Mouse (Mus musculus) frontal cortex, postnatal 14 days (tissue): ENCODE results near the gene Lamb3.

Source experiments
- DNase-seq, 2 experiments: peaks; one replicate each; pipeline ENCODE4 v3.0.0; 2022; ENCODE audit warnings: low spot score in 2 of 2

Gene Lamb3

DNA sequence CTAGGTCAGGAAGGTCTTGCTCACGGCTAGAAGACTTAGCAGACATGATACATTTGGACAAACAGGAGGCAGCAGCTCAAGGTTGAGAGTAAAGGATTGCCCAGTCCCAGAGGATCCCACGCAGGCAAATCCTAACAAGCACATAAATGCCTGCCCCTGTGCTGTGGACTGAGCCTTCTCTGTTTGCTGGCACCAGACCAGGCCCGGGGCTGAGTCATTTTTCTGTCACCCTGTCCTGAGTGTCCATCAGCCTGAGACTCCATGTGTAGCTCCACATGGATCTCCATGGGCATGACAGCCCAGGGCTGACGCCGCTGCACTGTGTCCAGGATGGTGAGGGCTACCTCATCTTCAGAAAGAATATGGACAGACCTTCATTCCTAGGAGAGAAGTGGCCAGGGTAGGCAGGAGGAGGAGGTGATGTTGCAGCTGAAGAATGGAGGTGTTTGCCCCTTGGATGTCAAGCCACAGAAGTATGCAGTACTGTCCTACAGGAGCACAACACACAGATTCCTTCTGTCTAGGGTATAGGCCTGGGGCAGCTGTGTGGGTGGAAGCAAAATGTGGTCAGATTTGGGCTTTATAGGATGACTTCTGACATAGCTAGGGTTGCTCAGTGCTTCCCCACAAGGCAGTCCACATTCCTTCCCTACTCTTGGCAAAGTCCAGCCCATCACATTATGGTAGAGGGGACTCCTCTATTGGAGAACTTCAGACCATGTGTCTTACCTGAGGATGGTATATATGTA lies 134.9 kb downstream of the Lamb3 start:
- no peak for DNase-seq

GRCm38 (mm10) chr1:193343853-193344252 lies 136.4 kb downstream of the Lamb3 start:
- no peak for DNase-seq

GRCm38 (mm10) chr1:193344976-193345375 lies 137.5 kb downstream of the Lamb3 start:
- no peak for DNase-seq

DNA sequence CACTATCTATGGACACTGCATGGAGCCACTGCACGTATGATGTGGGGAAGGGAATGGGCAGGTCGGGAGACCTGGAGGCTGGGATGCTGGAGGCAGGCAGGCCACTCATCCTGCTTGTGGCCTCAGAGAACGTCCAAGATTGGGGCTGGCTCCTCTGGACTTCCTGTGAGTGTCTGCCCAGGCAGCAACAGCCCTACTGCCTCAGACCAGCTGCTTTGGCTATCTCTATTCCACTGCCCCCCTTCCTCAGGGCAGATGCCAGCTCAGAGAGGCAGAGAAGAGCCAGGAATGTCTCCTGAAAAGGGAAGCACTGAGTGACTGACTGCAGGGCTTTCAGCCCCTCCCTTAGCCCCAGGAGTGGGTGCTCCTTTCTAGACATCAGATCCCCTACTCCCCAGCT lies 139.4 kb downstream of the Lamb3 start:
- DNase-seq = no peak

- no peak for DNase-seq
Observed at GRCm38 (mm10) chr1:193348261-193348962, 140.9 kb downstream of the Lamb3 start.

DNA sequence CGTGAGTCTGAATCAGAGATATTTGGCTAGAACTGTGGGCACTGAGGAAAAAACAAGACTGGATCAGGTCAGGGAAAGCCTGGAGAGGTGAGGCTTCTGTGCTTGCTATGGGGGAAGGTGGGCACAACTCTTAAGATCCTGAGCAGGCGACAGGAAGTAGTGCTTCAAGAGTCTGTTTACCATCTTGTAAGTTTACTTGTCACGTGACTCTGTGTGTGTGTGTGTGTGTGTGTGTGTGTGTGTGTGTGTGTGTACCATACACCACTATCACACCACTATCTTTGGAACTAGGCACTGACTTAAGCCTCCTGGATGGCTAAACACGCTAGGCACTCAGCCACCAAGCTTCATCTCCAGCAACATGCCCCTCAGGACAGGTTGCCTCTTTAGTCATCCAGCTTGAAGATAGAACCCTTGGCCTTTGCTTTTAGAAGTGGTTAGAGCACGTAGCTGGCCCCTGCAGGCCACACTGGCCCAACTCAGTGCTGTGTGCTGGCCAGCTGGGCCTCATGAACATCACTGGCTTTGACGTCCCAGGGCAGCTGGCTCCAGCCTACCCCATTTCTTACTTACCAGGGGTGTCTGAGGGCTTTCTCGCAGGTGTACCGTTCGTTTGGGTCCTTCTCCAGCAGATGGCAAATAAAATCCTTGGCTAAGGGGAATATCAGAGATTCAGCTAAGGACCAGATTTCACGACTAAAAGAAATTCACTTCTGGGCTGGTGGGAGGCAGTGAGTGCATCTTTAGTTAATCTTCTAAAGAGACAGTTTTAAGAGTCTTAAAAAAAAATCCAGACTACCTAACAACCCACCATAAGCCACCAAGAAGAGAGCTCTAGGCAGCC lies 142.4 kb downstream of the Lamb3 start:
- DNase-seq = no peak

GRCm38 (mm10) chr1:193350546-193350801 lies 143.0 kb downstream of the Lamb3 start:
- DNase-seq = peak in 1 of 2 experiments; percentile 54

DNA sequence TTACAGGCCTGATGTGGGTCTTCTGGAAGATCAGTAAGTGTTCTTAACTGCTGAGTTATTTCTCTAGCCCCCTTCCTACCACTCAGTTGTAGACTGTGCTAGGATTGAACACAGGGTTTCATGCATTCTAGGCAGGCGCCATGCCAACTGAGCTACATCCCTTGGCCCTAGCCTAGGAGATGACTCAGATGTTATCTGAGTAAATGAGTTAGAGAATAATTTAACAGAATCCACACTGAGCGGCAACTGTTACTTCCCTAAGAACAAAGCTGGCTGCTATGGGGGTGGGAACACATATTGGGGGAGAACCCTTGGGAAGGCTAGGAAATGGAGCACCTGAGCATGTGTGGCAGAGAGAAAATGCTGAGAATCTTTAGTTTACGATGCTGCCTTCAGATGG lies 144.1 kb downstream of the Lamb3 start:
- no peak for DNase-seq

- no peak for DNase-seq
Observed at GRCm38 (mm10) chr1:193359199-193359598, 151.7 kb downstream of the Lamb3 start.

DNA sequence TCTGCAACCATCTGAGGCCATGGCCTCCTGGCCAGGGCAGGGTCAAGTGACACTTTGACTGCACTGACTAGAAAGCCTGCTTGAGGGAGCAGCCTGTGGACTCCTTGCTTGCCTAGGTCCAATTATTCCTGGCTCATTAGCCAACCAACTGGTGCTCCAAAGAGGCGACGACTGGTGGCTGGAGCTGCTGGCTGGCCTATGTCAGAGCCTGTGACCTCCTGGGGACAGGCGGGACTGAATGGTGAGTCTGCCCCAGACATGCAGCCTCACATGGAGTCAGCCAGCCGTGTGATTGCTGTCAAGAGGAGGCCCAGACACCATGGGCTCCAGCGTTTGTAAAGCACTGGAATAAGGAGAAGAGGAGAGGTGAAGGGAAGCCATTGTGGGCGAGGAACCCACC lies 153.7 kb downstream of the Lamb3 start:
- DNase-seq = no peak

- no peak for DNase-seq
Observed at GRCm38 (mm10) chr1:193362078-193362477, 154.6 kb downstream of the Lamb3 start.

GRCm38 (mm10) chr1:193363801-193364231 lies 156.3 kb downstream of the Lamb3 start:
- DNase-seq = no peak

DNA sequence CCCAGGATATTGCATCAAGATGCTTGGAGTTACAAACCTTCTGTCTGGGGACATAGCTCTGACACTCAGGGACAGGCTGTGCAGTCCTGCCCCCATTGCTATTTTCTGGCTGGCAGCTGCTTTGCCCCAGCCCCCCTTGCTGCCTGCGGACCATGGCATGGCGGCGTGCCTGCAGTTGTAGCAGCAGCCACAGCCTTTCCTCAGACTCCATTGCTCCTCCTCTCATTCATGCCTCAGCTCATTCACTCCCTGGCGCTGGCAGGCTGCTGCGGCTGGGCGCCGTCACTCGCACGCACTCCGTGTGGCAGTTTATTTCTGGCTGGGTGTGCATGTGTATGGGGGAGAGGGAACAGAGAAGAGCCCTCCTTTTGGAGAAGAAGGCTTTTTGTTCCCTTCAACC lies 160.6 kb downstream of the Lamb3 start:
- peak; percentile 57 to 62 for DNase-seq

DNA sequence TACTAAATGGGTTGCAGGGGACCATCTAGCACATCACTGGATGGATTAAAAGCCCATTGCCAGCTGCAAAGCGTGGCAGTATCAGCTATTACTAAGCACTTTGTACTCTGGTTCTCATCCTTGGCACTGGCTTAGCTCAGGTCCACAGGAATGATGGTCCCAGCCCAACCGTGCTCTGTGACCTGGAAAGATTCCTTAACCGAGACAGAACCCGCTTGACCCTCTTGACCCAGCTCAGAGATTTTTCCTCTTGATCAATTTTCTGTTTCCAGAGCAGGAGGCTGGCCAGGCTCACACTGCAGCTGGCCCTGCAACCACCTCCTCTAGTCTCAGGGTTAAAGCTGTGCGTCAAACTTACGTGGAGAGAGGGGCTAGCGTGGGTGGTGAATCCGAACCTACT lies 161.6 kb downstream of the Lamb3 start:
- no peak for DNase-seq

DNA sequence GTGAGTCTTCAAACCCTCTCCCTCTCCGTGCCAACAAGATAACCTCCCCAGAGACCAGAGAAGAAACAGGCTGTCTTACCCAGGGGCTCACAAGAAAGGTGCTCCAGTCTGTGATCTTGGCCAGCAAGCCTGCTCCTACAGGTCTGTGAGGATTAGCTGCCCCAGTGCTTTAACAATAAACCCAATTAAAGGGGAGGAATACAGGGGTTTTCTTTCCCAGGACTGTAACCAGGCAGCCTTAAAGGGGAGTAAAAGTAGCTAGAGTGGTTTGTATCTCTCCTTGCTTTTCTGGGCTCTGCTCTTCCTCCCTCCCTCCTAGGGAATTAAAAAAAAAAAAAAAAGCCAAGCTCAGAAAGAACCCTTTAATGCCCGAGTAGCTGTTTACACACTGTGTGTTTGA lies 162.6 kb downstream of the Lamb3 start, which contains the start of gene Camk1g:
Camk1g (minus strand) TSS at position 203 of the 400 bp plus-strand sequence.
- DNase-seq = no peak

DNA sequence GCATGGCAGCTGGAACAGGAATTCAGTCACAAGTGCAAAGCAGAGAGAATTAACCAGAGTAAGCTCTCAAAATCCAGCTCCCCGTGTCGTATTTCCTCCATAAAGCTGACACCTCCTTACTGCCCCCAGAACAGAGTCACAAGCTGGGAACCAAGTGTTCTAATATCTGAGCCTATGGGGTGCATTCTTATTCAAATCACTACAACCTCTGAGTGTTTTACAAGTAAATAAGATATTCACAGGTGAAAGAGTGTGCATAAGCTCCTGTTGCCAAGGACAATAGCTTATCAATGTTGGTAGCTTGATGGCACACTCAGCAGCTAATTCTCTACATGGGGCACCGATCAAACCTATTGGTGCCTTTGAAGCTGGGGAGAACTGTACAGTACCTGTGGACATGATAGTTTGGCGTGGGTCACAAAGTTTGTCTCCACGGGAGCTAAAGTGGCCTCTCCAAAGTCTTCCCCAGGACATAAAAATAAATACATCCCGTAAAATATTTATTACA lies 166.5 kb downstream of the Lamb3 start:
- DNase-seq = no peak

DNA sequence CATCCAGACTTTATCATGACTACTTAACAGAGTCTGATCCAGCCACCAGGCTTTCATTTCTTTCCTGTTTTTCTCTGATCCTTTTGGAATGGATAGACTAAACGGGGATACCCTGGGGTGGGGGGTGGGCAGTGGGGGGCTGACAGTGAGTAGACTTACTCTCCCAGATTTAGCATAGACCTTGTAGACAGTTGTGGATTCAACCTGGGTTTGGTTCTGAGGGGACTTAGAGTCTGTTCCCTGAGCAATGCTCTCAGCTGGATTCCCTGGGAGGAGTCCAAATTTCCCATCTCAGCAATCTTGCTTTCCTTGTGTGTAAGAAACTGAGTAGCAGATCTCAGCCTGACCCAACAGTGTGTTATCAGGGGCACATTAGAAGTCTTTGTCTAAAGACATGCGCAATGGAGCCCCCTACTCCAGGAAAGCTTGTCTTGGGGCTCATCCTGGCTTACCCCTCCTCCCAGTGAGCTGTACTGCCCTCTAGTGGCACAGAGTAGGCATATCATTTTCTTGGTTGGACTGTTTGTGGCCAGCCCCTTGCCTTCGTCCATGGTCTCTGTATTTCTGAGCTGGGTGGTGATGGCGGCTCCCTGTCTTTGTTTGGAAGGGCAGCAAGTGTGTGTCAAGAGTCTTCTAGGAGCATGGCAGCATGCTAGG lies 169.1 kb downstream of the Lamb3 start:
- no peak for DNase-seq

DNA sequence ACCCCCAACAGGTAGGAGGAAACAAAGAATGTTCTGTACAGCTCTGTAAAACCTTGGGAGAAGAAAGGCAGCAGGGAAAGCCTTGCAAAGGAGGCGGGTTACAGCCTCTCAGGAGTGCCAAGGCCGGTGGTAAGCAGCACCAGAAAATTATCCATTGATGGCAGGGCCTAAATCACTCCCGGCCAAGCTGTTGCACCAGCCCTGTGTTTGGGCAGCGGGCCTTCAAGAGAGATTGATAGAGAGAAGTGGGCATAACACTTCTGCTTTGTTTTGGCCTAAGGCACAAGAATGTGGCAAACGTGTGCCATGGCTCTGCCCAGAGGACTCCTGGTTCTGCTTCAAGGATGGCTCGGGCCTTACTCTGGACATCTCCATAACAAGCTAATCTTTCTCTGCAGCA lies 172.1 kb downstream of the Lamb3 start:
- DNase-seq = no peak

DNA sequence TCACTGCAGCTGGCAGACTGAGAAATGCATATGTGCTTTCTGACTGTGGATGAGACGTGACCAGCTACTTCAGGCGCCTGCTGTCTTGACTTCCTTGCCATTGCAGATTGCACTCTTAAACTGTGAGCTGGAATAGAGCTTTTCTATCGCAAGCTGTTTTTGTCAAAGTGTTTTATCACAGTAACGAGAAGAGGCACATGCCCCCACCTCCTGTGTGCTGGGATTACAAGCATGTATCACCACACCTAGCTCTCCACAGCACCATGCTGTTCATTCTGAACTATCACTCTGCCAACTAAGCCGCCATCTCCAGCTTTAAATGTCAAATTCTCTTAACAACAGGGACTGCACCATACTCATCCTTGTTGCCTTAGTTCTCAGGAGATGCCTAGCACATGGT lies 173.4 kb downstream of the Lamb3 start:
- DNase-seq = no peak

DNA sequence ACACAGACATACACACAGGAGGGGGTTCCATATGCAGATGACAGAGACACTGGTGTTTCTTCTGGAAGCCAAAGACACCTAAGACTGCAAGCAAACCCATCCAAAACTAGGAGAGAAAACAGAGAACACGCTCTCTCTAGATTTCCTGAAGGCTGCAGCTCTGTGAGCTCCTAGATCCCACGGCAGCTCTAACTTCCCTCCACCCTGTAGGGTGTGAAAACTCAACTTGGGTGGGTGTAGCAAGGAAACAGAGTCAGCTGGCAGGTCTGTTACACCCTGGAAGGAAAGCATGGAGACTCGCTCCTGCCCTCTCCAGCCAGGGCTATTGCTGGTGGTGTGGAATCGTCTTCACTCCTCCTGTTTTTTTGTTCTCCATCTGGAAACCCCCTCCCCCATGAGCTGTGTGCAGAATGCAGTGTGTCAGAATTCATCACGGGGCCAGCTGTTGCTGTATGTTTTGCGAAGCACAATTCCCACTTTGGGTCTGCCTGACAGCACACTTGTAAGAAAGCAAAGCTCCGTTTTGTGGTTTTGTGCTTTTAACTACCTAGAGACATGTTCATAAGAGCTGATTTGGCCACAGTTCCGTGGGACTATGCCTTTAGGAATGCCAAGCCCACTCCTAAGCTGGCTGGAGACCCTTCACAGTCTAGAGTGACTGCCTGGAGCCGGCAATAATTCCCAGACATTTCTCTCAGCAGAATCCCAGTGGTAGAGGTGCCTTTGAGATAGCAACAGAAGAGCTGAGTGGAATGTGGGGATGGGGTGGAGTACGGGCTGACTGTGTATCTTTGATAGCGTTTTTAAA lies 174.3 kb downstream of the Lamb3 start:
- DNase-seq = peak in 1 of 2 experiments; percentile 30

- no peak for DNase-seq
Observed at GRCm38 (mm10) chr1:193382435-193382834, 174.9 kb downstream of the Lamb3 start.
